Mouse (Mus musculus) testis, postnatal 14 days (tissue): ENCODE results near the gene Hist1h3c.
A peak's percentile ranks its signal among the peaks of the same experiment; 100 is the strongest.
"Not testable (repeated sequence)": the region's sequence is repeated elsewhere in the genome, so short reads cannot be mapped to it uniquely, and the experiment has no call there.

Experiments
- DNase-seq: peaks from one replicate; pipeline ENCODE4 v3.0.0; 2021; ENCODE audit warnings: low spot score

Hist1h3c gene

GRCm38 (mm10) chr13:23702801-23703200 lies 42.6 kb downstream of the Hist1h3c start:
- not testable (repeated sequence) for DNase-seq

GRCm38 (mm10) chr13:23702220-23702619 lies 43.2 kb downstream of the Hist1h3c start:
- DNase-seq = no peak

DNA sequence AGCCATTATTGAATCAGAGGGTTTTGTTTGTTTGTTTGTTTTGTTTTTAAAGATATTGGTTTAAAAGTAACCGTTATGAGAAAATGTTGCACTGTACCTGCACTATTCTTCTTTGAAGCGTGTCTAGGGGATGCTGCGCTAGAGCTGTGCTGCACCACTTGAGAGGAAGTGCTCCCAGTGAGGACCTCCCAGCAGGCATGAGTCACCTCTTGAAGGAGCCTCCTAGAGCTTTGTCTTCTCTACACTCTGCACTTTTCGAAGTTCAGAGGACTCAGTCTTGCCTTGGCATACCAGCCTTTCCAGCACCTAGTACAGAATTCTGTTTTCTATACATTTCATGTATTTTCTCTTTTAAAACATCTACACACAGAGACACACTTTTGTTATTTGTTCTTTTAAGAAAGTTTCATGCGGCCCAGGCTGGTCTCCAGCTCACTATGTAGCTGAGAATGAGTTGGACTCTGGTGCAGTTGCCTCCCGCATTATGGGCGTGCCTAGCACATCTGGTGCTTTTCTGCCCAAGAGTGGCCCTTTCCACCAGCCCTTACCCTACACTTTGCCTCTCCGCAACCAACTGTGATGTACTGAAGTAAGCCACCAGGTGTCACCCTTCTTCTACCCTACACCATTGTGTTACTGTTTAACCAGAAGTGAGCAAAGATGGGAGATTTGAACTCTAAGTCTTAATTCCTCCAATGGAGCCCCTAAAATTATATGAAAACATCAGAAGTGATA lies 44.4 kb downstream of the Hist1h3c start:
- peak; percentile 57 for DNase-seq

- peak; percentile 2 for DNase-seq
Measured at GRCm38 (mm10) chr13:23699767-23700166, 45.6 kb downstream of the Hist1h3c start.

DNA sequence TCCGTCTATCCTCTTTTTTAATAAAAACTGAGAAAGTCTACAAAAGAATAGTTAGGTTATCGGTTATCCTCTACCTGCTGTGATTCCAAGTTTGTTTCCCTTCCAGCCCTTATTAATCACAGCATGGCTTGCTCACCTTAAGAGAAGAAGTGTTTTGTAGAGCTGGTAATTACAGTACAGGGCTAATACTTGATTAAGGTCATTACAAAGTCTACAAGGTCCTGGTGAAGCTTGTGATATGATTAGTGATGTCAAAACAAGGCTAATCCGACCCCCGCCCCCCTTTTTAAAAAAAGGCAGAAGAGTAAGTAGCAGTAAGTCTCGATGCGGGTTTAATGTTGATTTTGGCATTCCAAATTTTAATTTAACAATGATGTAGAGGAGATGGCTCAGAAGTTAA lies 46.4 kb downstream of the Hist1h3c start:
- peak; percentile 3 for DNase-seq

DNA sequence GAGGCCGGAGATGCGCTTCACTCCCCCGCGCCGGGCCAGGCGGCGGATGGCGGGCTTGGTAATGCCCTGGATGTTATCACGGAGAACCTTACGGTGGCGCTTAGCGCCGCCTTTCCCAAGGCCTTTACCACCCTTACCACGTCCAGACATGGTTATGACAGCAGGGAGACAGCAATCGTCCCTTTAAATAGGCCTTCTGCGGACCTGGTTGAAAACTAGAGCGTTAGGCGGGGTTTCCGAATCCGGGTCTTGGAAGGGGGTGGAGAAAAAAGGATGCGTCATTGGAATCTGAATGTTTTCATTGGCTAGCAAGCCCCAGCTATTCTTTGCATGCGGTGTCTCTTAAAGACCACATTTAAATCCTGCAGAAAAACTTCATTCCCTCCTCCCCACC lies 47.1 kb downstream of the Hist1h3c start, which contains the start of gene Hist1h4c:
Gene Hist1h4c, minus strand, starts transcription at position 155 of the 394 bp plus-strand sequence.
- peak; percentile 99 for DNase-seq

GRCm38 (mm10) chr13:23697491-23698299 lies 47.7 kb downstream of the Hist1h3c start:
- DNase-seq = peak; percentile 25

DNA sequence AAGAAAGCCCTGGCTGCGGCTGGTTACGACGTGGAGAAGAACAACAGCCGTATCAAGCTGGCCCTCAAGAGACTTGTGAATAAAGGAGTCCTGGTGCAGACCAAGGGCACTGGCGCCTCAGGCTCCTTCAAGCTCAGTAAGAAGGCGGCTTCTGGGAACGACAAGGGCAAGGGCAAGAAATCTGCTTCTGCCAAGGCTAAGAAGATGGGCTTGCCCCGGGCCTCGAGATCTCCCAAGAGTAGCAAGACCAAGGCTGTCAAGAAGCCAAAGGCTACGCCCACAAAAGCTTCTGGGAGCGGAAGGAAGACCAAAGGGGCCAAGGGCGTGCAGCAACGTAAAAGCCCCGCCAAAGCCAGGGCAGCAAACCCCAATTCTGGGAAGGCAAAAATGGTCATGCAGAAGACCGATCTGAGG lies 49.3 kb downstream of the Hist1h3c start:
- DNase-seq = peak; percentile 87

GRCm38 (mm10) chr13:23695514-23695913 lies 49.9 kb downstream of the Hist1h3c start, which contains the start of gene Hist1h1t:
Gene Hist1h1t, plus strand, starts transcription at chr13:23695814.
- no peak for DNase-seq
